Mouse (Mus musculus): ENCODE results near the gene Gria3. TPM values are rescaled to one million over a fixed set of nuclear protein-coding genes. Genes with fewer than 3 reads are reported as not detected.

The Gria3 gene
- polyA plus RNA-seq (2015; fragmentation: Nextera tagmentation; extraction: Ambion mirVana) = 7.5 and 9.6 TPM in 2 replicates

- Histone ChIP-seq H3K27ac (peak within 1 kb of the TSS; percentile 37), H3K27me3 (no peaks in the 10 kb centered on the region), H3K9me3 (no peaks in the 10 kb centered on the region), H3K4me2 (peak within 1 kb of the TSS; percentile 65), H3K4me3 (peak within 1 kb of the TSS; percentile 44), H3K9ac (peak within 1 kb of the TSS; percentile 27), H3K36me3 (no peaks in the 10 kb centered on the region), H3K4me1 (no peaks in the 10 kb centered on the region)
- ATAC-seq (ENCODE audit: borderline replicate concordance, extremely low read depth, low FRiP score, low TSS enrichment) = peak; percentile 63; the same call in 1 of the 2 replicates
- 10% methylated on average over 21 of the region's 21 CpGs for WGBS
Measured at GRCm38 (mm10) chrX:41400058-41400904, at the start of gene Gria3. TSS of gene Gria3 (plus strand) at chrX:41400854.

DNA sequence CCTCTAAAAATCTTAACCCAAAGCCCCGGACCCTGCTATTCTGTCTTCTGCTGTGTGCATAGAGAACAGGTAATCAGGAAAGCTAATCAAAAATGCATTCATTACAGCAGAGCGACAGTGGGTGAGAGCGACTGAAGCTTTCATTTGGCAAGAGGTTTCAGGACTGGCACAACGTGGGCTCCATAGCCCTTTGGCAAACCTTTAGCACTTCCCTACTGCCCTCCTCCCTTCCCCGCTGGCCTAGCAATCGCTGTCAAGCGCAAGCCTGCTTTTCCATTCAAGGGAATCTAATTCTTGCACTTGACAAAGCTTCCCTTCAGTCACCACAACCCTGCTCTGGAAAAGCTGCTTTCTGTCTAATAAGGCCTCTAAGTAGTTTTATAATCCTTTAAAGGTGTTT lies 13.6 kb upstream of the Gria3 start:
- no peaks in the 10 kb centered on the region for H3K36me3 ChIP-seq
- H3K9me3 ChIP-seq = no peaks in the 10 kb centered on the region
- H3K9ac ChIP-seq = no peak overlapping the region
- 76% methylated on average over 7 of the region's 7 CpGs for whole genome bisulfite sequencing
- H3K27ac ChIP-seq = no peak overlapping the region
- ATAC-seq (ENCODE audit: borderline replicate concordance, extremely low read depth, low FRiP score, low TSS enrichment) = no peak
- H3K4me2 ChIP-seq = no peak overlapping the region
- no peak overlapping the region for H3K4me3 ChIP-seq
- H3K27me3 ChIP-seq = no peaks in the 10 kb centered on the region
- no peaks in the 10 kb centered on the region for H3K4me1 ChIP-seq

DNA sequence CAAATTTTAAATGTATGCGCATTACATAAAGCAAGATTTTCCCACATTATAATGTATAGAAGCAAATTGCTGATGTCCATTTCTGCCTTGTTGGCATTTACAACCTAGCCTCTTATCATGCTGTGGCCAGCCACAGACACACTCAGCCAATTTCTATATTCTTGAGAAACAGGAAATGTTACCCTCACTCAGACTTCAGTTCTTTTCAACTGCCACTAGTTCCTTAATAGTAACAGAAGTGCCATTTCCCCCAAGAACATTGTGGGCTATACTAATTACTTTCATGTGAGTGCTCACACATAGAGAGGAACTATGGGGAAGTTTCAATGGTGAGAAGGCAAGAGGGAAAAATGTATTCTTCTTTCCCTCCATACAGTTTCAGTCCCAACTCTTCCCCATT lies 11.6 kb upstream of the Gria3 start:
- Histone ChIP-seq H3K4me1 (no peaks in the 10 kb centered on the region), H3K4me3 (no peak overlapping the region), H3K9ac (no peak overlapping the region), H3K27me3 (no peaks in the 10 kb centered on the region), H3K9me3 (no peaks in the 10 kb centered on the region), H3K4me2 (no peak overlapping the region), H3K36me3 (no peaks in the 10 kb centered on the region), H3K27ac (no peak overlapping the region)
- WGBS = 92% methylated on average over 1 of the region's 1 CpGs
- ATAC-seq (ENCODE audit: borderline replicate concordance, extremely low read depth, low FRiP score, low TSS enrichment) = no peak

DNA sequence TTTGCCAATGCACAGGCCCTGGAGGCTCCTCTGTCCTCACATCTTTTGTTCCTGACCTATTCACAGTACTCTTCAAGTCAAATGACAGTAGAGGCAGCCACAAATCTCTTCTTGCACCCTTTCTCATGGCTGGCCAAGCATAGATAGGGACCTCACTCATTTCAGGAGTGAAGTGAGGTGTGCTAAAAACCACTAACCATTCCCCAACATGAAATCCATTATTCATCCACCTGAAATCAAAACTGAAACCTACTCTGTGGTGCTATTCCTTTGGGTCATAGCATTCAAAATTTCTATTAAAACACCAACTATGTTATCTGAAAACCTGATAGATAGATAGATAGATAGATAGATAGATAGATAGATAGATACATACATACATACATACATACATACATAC lies 2.2 kb upstream of the Gria3 start:
- H3K27me3 ChIP-seq = no peaks in the 10 kb centered on the region
- H3K9me3 ChIP-seq = no peaks in the 10 kb centered on the region
- H3K4me3 ChIP-seq = no peak overlapping the region
- H3K9ac ChIP-seq = no peak overlapping the region
- H3K36me3 ChIP-seq = no peaks in the 10 kb centered on the region
- no peak for ATAC-seq (ENCODE audit: borderline replicate concordance, extremely low read depth, low FRiP score, low TSS enrichment)
- no peak overlapping the region for H3K27ac ChIP-seq
- H3K4me2 ChIP-seq = no peak overlapping the region
- H3K4me1 ChIP-seq = no peaks in the 10 kb centered on the region

- peak overlapping the region; percentile 37; the same call in 1 of the 2 replicates for H3K27ac ChIP-seq
- no peak for ATAC-seq (ENCODE audit: borderline replicate concordance, extremely low read depth, low FRiP score, low TSS enrichment)
- 14% methylated on average over 17 of the region's 17 CpGs for WGBS
Measured at GRCm38 (mm10) chrX:41401186-41401585, 532 bp downstream of the Gria3 start.

GRCm38 (mm10) chrX:41401590-41402240 lies 1.1 kb downstream of the Gria3 start:
- Histone ChIP-seq H3K9ac (peak overlapping the region; percentile 27), H3K36me3 (no peaks in the 10 kb centered on the region), H3K4me3 (peak overlapping the region; percentile 44), H3K27me3 (no peaks in the 10 kb centered on the region), H3K9me3 (no peaks in the 10 kb centered on the region), H3K4me1 (no peaks in the 10 kb centered on the region), H3K4me2 (peak overlapping the region; percentile 65), H3K27ac (peak overlapping the region; percentile 37)
- WGBS = 12% methylated on average over 20 of the region's 20 CpGs
- 0 out of 2 replicates have a peak, but pooled peaks have one; percentile 24 for ATAC-seq (ENCODE audit: borderline replicate concordance, extremely low read depth, low FRiP score, low TSS enrichment)

More at GRCm38 (mm10) chrX:41401186-41401585, 532 bp downstream of the Gria3 start:
- Histone ChIP-seq H3K9ac (peak overlapping the region; percentile 27; the same call in 1 of the 2 replicates), H3K4me3 (peak overlapping the region; percentile 44), H3K27me3 (no peaks in the 10 kb centered on the region), H3K9me3 (no peaks in the 10 kb centered on the region), H3K4me2 (peak overlapping the region; percentile 65), H3K36me3 (no peaks in the 10 kb centered on the region), H3K4me1 (no peaks in the 10 kb centered on the region)

GRCm38 (mm10) chrX:41402656-41403055 lies 2.0 kb downstream of the Gria3 start:
- Histone ChIP-seq H3K36me3 (no peaks in the 10 kb centered on the region), H3K4me2 (peak overlapping the region; percentile 65), H3K27ac (no peak overlapping the region), H3K9me3 (no peaks in the 10 kb centered on the region), H3K4me3 (peak overlapping the region; percentile 44), H3K27me3 (no peaks in the 10 kb centered on the region), H3K4me1 (no peaks in the 10 kb centered on the region), H3K9ac (0 out of 2 replicates have a peak overlapping the region, but pooled peaks have one; percentile 27)
- 14% methylated on average over 6 of the region's 6 CpGs for WGBS
- ATAC-seq (ENCODE audit: borderline replicate concordance, extremely low read depth, low FRiP score, low TSS enrichment) = no peak

DNA sequence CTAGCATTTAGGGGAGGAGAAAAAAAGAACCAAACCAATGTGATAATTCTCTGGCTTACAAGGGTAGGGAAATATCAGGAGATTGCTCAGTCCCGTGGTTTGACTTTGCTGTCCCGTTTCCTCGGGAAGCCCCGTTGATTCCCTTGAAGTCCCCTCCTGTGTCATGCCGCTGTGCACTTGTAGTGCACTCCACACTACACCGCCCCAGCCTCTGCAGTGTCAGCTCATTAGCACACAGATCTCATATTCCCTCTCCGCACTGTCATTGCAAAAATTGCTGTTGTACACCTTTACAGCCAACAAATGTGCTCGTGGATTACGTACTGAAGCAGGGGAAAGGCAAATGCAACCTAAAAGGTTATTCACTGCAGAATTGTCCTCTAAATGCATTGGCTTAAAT lies 5.6 kb downstream of the Gria3 start:
- no peaks in the 10 kb centered on the region for H3K27me3 ChIP-seq
- no peaks in the 10 kb centered on the region for H3K36me3 ChIP-seq
- no peak overlapping the region for H3K9ac ChIP-seq
- no peaks in the 10 kb centered on the region for H3K9me3 ChIP-seq
- no peak overlapping the region for H3K4me2 ChIP-seq
- no peak for ATAC-seq (ENCODE audit: borderline replicate concordance, extremely low read depth, low FRiP score, low TSS enrichment)
- H3K4me3 ChIP-seq = no peak overlapping the region
- H3K4me1 ChIP-seq = no peaks in the 10 kb centered on the region
- H3K27ac ChIP-seq = no peak overlapping the region
- 64% methylated on average over 9 of the region's 9 CpGs for WGBS

GRCm38 (mm10) chrX:41409791-41410190 lies 9.1 kb downstream of the Gria3 start:
- H3K4me2 ChIP-seq = no peak overlapping the region
- WGBS = 14% methylated on average over 1 of the region's 1 CpGs
- no peak overlapping the region for H3K27ac ChIP-seq
- no peaks in the 10 kb centered on the region for H3K36me3 ChIP-seq
- H3K4me3 ChIP-seq = no peak overlapping the region
- no peaks in the 10 kb centered on the region for H3K27me3 ChIP-seq
- no peak for ATAC-seq (ENCODE audit: borderline replicate concordance, extremely low read depth, low FRiP score, low TSS enrichment)
- no peak overlapping the region for H3K9ac ChIP-seq
- no peaks in the 10 kb centered on the region for H3K9me3 ChIP-seq
- no peaks in the 10 kb centered on the region for H3K4me1 ChIP-seq

DNA sequence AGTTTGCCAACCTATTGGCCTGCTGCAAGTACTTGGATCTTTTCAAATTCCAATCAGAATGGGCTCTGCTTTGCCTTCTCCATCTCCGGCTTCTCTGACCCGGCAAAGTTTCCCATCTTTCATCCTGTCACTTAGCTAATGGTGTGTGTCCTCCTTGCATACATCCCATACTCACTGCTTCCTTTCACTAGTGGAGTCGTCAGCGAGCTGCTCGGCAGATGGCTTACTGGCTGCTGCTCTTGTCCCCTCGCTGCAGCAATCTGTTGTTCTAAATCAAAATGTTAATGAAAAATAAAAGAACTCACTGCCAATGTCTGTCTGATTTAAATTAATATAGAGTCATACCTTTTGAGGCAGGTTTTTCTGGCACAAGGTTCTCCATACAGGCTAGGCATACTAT lies 25.0 kb downstream of the Gria3 start:
- no peaks in the 10 kb centered on the region for H3K36me3 ChIP-seq
- no peaks in the 10 kb centered on the region for H3K27me3 ChIP-seq
- H3K9ac ChIP-seq = no peak overlapping the region
- no peaks in the 10 kb centered on the region for H3K9me3 ChIP-seq
- 47% methylated on average over 6 of the region's 6 CpGs for WGBS
- H3K4me2 ChIP-seq = no peak overlapping the region
- no peak for ATAC-seq (ENCODE audit: borderline replicate concordance, extremely low read depth, low FRiP score, low TSS enrichment)
- no peak overlapping the region for H3K4me3 ChIP-seq
- no peaks in the 10 kb centered on the region for H3K4me1 ChIP-seq
- no peak overlapping the region for H3K27ac ChIP-seq

GRCm38 (mm10) chrX:41428011-41428410 lies 27.4 kb downstream of the Gria3 start:
- no peak overlapping the region for H3K9ac ChIP-seq
- WGBS = 56% methylated on average over 5 of the region's 5 CpGs

DNA sequence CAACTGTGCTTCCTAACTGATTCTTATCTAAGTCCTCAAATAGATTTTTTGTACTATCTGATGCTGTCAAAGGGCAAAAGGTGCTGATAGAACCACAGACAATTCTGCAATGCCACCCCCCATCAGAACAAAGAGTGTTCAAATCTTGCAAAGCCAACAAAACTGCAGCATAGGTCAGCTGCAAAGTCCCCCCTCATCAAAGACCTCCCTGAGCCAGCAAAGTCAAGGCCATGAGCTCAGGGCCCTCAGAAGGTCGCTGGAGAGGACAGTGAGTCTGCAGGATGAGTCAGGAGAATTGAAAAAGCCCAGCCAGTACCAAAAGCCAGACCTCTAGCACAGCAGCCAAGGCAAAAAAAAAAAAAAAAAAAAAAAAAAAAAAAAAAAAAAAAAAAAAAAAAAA lies 34.9 kb downstream of the Gria3 start:
- H3K4me3 ChIP-seq = no peak overlapping the region
- no peak overlapping the region for H3K27ac ChIP-seq
- H3K9ac ChIP-seq = no peak overlapping the region
- 44% methylated on average over 1 of the region's 1 CpGs for WGBS
- H3K4me2 ChIP-seq = no peak overlapping the region
- H3K36me3 ChIP-seq = no peaks in the 10 kb centered on the region
- no peaks in the 10 kb centered on the region for H3K4me1 ChIP-seq
- no peaks in the 10 kb centered on the region for H3K9me3 ChIP-seq
- H3K27me3 ChIP-seq = no peaks in the 10 kb centered on the region
- no peak for ATAC-seq (ENCODE audit: borderline replicate concordance, extremely low read depth, low FRiP score, low TSS enrichment)

More at GRCm38 (mm10) chrX:41428011-41428410, 27.4 kb downstream of the Gria3 start:
- H3K27me3 ChIP-seq = no peaks in the 10 kb centered on the region
- no peaks in the 10 kb centered on the region for H3K4me1 ChIP-seq
- ATAC-seq (ENCODE audit: borderline replicate concordance, extremely low read depth, low FRiP score, low TSS enrichment) = no peak
- no peaks in the 10 kb centered on the region for H3K36me3 ChIP-seq
- no peak overlapping the region for H3K4me3 ChIP-seq
- no peak overlapping the region for H3K4me2 ChIP-seq
- H3K27ac ChIP-seq = no peak overlapping the region
- no peaks in the 10 kb centered on the region for H3K9me3 ChIP-seq
